Mouse (Mus musculus): ENCODE measurements at regions not wholly inside any gene's neighbourhood (a gene's known extent, or its start where the extent isn't known, plus 50 kb on each side); places are given as distances from the start of the nearest gene placed in this dataset.
A peak's percentile ranks its signal among the peaks of the same experiment; 100 is the strongest.

DNA sequence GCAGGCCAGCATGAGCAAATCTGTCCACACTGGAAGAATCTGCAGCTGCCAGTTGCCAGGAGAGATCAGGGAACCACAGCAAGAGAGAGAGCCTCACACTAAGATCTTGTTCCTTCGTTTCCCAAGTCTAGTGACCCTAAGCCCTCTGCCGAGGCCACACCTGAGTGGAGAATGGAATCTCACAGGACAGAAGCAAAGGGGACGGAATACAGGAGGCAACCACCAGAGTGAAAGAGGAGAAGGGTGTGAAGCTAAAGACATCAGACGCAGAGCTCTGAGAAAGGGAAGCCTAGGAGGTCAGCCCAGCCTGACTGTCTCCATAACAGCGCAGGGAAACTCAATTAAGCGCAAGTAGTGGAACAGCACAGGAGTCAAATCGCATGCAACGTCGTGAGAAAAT, 75.0 kb downstream of the Suds3 start:
- H3K27me3 ChIP-seq (ENCODE audit: control insufficient read depth, insufficient read depth, low read length) = no peaks in the 10 kb centered on the region
- no peaks in the 10 kb centered on the region for H3K4me1 ChIP-seq (ENCODE audit: control insufficient read depth in 2 of 2, insufficient read depth in 2 of 2, low read length in 2 of 2)
- no peak for ATAC-seq (ENCODE audit: insufficient number of reproducible peaks, insufficient read depth, low FRiP score, low read depth)
- H3K4me2 ChIP-seq (ENCODE audit: low read length) = no peak overlapping the region
- WGBS = 71% methylated on average over 9 of the region's 9 CpGs
- H3K36me3 ChIP-seq (ENCODE audit: control insufficient read depth, insufficient read depth, low read length) = no peaks in the 10 kb centered on the region
- no peak overlapping the region for H3K9ac ChIP-seq (ENCODE audit: low read length)
- H3K4me3 ChIP-seq (ENCODE audit: control insufficient read depth in 1 of 2, insufficient read depth in 1 of 2, low read depth in 1 of 2, low read length in 2 of 2) = no peak overlapping the region
- H3K9me3 ChIP-seq (ENCODE audit: control insufficient read depth, low read length) = no peaks in the 10 kb centered on the region
- no peak overlapping the region for H3K27ac ChIP-seq (replicated peaks in 1 of 2; ENCODE audit: control insufficient read depth in 1 of 2, insufficient read depth in 1 of 2, low read depth in 2 of 2, low read length in 2 of 2)

DNA sequence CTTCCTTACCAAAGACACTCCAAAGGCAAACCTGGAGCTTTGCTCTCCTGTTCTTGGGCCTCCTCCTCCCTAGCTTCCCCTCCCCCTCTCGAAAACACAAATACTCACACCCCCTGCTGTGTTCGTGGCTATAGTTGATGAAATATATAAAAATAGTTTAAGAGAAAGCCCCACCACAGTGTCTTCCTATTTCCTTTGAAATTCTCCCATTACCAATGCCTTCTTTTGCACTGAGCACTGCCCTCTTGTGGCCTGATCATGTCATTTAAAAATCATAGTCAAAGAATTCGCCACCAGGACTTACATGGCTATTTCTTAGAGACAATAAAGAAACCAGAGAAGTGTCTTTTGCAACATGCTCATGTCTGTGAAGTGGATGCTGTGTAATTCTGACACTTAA, 78.7 kb downstream of the Suds3 start:
- Histone ChIP-seq H3K9ac (ENCODE audit: low read length) (no peak overlapping the region), H3K27me3 (ENCODE audit: control insufficient read depth, insufficient read depth, low read length) (no peaks in the 10 kb centered on the region), H3K9me3 (ENCODE audit: control insufficient read depth, low read length) (no peaks in the 10 kb centered on the region), H3K36me3 (ENCODE audit: control insufficient read depth, insufficient read depth, low read length) (no peaks in the 10 kb centered on the region), H3K27ac (replicated peaks in 1 of 2; ENCODE audit: control insufficient read depth in 1 of 2, insufficient read depth in 1 of 2, low read depth in 2 of 2, low read length in 2 of 2) (no peak overlapping the region), H3K4me3 (ENCODE audit: control insufficient read depth in 1 of 2, insufficient read depth in 1 of 2, low read depth in 1 of 2, low read length in 2 of 2) (no peak overlapping the region), H3K4me2 (ENCODE audit: low read length) (no peak overlapping the region), H3K4me1 (ENCODE audit: control insufficient read depth in 2 of 2, insufficient read depth in 2 of 2, low read length in 2 of 2) (no peaks in the 10 kb centered on the region; a peak in 2 of 4 replicates)
- 18% methylated on average over 3 of the region's 3 CpGs for WGBS
- no peak for ATAC-seq (ENCODE audit: insufficient number of reproducible peaks, insufficient read depth, low FRiP score, low read depth)

DNA sequence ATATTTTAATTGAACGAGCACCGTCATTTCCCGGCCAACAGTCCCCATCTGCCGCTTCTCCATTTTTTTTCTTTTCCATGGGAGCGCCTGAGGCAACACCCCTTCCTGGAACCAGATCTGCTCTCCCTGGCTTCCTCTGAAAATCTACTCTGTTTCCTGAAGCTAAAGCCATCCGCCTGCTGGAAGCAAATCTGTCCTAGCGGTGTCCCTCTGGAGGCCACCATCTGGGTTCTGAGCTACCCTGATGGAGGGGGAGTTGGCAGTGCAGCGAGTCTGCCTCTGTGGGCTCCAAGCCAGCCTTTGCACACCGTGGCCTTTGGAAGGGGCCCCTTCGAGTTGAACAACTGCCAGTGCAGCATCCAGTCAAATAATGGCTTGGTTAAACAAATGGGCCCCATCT, 83.8 kb downstream of the Suds3 start:
- Histone ChIP-seq H3K4me1 (ENCODE audit: control insufficient read depth in 2 of 2, insufficient read depth in 2 of 2, low read length in 2 of 2) (peaks cover 3 to 4% of the 10 kb centered on the region in 2 experiments; a peak in 3 of 4 replicates), H3K36me3 (ENCODE audit: control insufficient read depth, insufficient read depth, low read length) (no peaks in the 10 kb centered on the region), H3K4me3 (ENCODE audit: control insufficient read depth in 1 of 2, insufficient read depth in 1 of 2, low read depth in 1 of 2, low read length in 2 of 2) (no peak overlapping the region), H3K9me3 (ENCODE audit: control insufficient read depth, low read length) (no peaks in the 10 kb centered on the region), H3K27ac (replicated peaks in 1 of 2; ENCODE audit: control insufficient read depth in 1 of 2, insufficient read depth in 1 of 2, low read depth in 2 of 2, low read length in 2 of 2) (no peak overlapping the region), H3K4me2 (ENCODE audit: low read length) (no peak overlapping the region), H3K9ac (ENCODE audit: low read length) (no peak overlapping the region), H3K27me3 (ENCODE audit: control insufficient read depth, insufficient read depth, low read length) (no peaks in the 10 kb centered on the region)
- ATAC-seq (ENCODE audit: insufficient number of reproducible peaks, insufficient read depth, low FRiP score, low read depth) = no peak
- WGBS = 63% methylated on average over 10 of the region's 10 CpGs

DNA sequence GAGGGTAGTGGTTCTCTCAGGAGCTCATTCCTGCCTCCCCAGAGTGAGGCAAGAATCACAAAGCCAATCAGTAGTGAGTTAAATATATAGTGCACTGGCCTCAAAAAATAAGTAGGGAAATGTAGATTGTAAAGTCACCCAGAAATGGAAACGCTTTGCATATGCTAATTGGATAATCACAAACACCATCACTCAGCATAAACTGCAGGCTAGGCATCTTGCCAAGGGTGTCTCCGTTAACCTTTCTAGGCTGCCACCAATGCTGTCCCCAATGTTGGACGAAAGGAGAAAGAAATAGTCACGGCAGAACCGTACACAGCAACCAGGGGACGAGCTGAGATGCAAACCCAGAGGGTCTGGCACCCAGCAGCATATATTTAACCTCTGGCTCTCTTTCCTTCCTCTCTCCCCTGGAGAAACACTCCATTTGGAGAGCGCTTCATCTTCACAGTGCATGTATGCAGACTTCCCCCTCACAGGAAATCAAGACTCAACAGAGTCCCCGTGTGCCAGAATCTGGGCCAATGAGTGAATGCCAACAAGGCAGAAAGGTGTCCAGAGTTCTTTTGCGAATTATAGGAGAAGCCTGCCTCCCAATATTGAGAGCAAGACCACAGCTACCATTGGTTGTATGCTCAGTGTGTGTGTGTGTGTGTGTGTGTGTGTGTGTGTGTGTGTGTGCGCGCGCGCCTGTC, 90.1 kb downstream of the Suds3 start:
- no peak overlapping the region for H3K27ac ChIP-seq (replicated peaks in 1 of 2; ENCODE audit: control insufficient read depth in 1 of 2, insufficient read depth in 1 of 2, low read depth in 2 of 2, low read length in 2 of 2)
- H3K36me3 ChIP-seq (ENCODE audit: control insufficient read depth, insufficient read depth, low read length) = no peaks in the 10 kb centered on the region
- no peak overlapping the region for H3K4me3 ChIP-seq (ENCODE audit: control insufficient read depth in 1 of 2, insufficient read depth in 1 of 2, low read depth in 1 of 2, low read length in 2 of 2)
- H3K4me2 ChIP-seq (ENCODE audit: low read length) = no peak overlapping the region
- no peak for ATAC-seq (ENCODE audit: insufficient number of reproducible peaks, insufficient read depth, low FRiP score, low read depth)
- WGBS = 86% methylated on average over 13 of the region's 13 CpGs
- H3K27me3 ChIP-seq (ENCODE audit: control insufficient read depth, insufficient read depth, low read length) = no peaks in the 10 kb centered on the region
- peaks cover 10% of the 10 kb centered on the region; the same call in 1 of the 2 replicates for H3K9me3 ChIP-seq (ENCODE audit: control insufficient read depth, low read length)
- H3K9ac ChIP-seq (ENCODE audit: low read length) = no peak overlapping the region
- H3K4me1 ChIP-seq (ENCODE audit: control insufficient read depth in 2 of 2, insufficient read depth in 2 of 2, low read length in 2 of 2) = no peaks in the 10 kb centered on the region

DNA sequence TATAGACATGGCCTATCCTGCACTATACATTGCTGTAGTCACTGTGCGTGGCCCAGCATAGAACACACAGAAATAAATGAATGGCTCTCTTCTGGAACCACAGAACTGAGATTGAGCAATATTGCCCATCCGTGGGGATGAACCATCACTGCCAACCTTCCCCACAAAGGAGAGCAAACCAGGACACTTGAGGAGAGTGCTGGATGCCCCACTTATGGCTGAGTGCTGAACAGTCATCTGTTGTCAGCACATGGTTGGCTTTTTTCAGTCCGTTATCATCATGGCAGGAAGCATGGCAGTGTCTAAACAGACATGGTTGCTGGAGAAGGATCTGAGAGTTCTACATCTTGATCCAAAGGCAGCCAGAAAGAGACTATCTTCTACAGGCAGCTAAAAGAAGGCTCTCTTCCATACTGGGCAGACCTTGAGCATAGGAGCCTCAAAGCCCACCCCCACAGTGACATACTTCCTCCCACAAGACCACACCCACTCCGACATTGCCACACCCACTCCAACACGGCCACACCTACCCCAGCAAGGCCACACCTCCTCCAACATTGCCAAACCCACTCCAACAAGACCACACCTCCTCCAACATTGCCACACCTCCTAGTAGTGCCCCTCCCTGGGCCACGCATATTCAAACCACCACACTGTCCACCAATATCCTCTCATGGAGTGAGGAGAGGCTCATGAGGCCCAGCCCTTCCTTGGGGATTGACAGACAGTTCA, 97.3 kb downstream of the Suds3 start:
- no peak overlapping the region for H3K27ac ChIP-seq (replicated peaks in 1 of 2; ENCODE audit: control insufficient read depth in 1 of 2, insufficient read depth in 1 of 2, low read depth in 2 of 2, low read length in 2 of 2)
- no peak overlapping the region for H3K4me2 ChIP-seq (ENCODE audit: low read length)
- WGBS = 67% methylated on average over 6 of the region's 6 CpGs
- 0 out of 2 replicates have a peak, but pooled peaks cover 9% of the 10 kb centered on the region for H3K9me3 ChIP-seq (ENCODE audit: control insufficient read depth, low read length)
- no peak overlapping the region for H3K9ac ChIP-seq (ENCODE audit: low read length)
- no peaks in the 10 kb centered on the region for H3K36me3 ChIP-seq (ENCODE audit: control insufficient read depth, insufficient read depth, low read length)
- no peak for ATAC-seq (ENCODE audit: insufficient number of reproducible peaks, insufficient read depth, low FRiP score, low read depth)
- H3K4me3 ChIP-seq (ENCODE audit: control insufficient read depth in 1 of 2, insufficient read depth in 1 of 2, low read depth in 1 of 2, low read length in 2 of 2) = no peak overlapping the region
- no peaks in the 10 kb centered on the region for H3K27me3 ChIP-seq (ENCODE audit: control insufficient read depth, insufficient read depth, low read length)
- H3K4me1 ChIP-seq (ENCODE audit: control insufficient read depth in 2 of 2, insufficient read depth in 2 of 2, low read length in 2 of 2) = no peaks in the 10 kb centered on the region

DNA sequence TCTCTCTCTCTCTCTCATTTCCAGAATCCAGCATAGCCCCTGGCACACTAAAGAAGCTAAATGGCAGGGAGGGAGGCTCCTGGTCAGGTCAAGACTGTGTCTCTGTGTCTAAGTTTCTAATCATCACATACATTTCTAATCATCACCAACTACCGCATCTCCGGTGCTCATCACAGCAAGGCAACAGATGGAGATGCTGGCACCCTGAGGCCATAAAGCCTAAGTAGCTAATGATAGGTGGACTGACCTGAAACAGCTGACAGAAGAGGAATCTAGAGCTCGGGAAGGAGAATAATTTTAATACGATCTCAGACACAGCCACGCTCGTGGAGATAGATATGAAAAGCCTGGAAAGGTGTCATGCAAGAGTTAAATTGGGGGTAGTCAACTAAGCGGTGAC, 104.8 kb downstream of the Suds3 start:
- no peaks in the 10 kb centered on the region for H3K4me1 ChIP-seq (ENCODE audit: control insufficient read depth in 2 of 2, insufficient read depth in 2 of 2, low read length in 2 of 2)
- ATAC-seq (ENCODE audit: insufficient number of reproducible peaks, insufficient read depth, low FRiP score, low read depth) = no peak
- 84% methylated on average over 7 of the region's 7 CpGs for WGBS

DNA sequence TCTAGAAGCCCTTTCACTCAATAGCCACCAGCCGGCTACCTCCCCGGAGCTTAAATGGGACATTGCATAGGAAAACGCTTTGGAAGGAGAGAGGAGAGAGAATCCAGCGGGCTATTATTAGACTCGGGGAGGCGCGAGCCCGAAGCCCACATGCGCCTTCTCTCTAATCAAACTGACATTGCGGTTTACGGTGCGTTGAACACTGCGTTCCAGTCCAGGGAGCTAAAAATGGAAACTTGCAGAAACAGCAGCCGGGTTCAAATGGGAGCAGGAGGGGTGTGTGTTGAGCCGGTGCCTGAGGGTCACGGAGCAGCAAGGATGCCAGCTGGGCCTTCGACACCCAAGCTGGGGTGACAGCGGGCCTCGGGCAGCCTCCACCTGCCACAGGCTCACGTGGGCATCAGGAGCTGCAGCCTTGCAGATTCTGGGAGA, 115.1 kb downstream of the Suds3 start:
- no peaks in the 10 kb centered on the region for H3K36me3 ChIP-seq (ENCODE audit: control insufficient read depth, insufficient read depth, low read length)
- peak overlapping the region; percentile 17 to 56; a peak in 1 of 4 replicates for H3K27ac ChIP-seq (replicated peaks in 1 of 2; ENCODE audit: control insufficient read depth in 1 of 2, insufficient read depth in 1 of 2, low read depth in 2 of 2, low read length in 2 of 2)
- H3K4me1 ChIP-seq (ENCODE audit: control insufficient read depth in 2 of 2, insufficient read depth in 2 of 2, low read length in 2 of 2) = peaks cover 5 to 6% of the 10 kb centered on the region in 2 experiments
- no peaks in the 10 kb centered on the region for H3K27me3 ChIP-seq (ENCODE audit: control insufficient read depth, insufficient read depth, low read length)
- no peaks in the 10 kb centered on the region for H3K9me3 ChIP-seq (ENCODE audit: control insufficient read depth, low read length)
- H3K9ac ChIP-seq (ENCODE audit: low read length) = no peak overlapping the region
- ATAC-seq (ENCODE audit: insufficient number of reproducible peaks, insufficient read depth, low FRiP score, low read depth) = no peak; the same call in 1 of the 2 replicates
- H3K4me3 ChIP-seq (ENCODE audit: control insufficient read depth in 1 of 2, insufficient read depth in 1 of 2, low read depth in 1 of 2, low read length in 2 of 2) = 0 out of 4 replicates have a peak overlapping the region, but pooled peaks of 1 of the 2 experiments have one; percentile 0
- peak overlapping the region; percentile 49 for H3K4me2 ChIP-seq (ENCODE audit: low read length)
- WGBS = 29% methylated on average over 20 of the region's 20 CpGs

More for the DNA sequence above, 104.8 kb downstream of the Suds3 start:
- no peak overlapping the region for H3K9ac ChIP-seq (ENCODE audit: low read length)
- H3K36me3 ChIP-seq (ENCODE audit: control insufficient read depth, insufficient read depth, low read length) = no peaks in the 10 kb centered on the region
- H3K4me2 ChIP-seq (ENCODE audit: low read length) = no peak overlapping the region
- no peak overlapping the region for H3K4me3 ChIP-seq (ENCODE audit: control insufficient read depth in 1 of 2, insufficient read depth in 1 of 2, low read depth in 1 of 2, low read length in 2 of 2)
- H3K27me3 ChIP-seq (ENCODE audit: control insufficient read depth, insufficient read depth, low read length) = no peaks in the 10 kb centered on the region
- no peak overlapping the region for H3K27ac ChIP-seq (replicated peaks in 1 of 2; ENCODE audit: control insufficient read depth in 1 of 2, insufficient read depth in 1 of 2, low read depth in 2 of 2, low read length in 2 of 2)
- no peaks in the 10 kb centered on the region for H3K9me3 ChIP-seq (ENCODE audit: control insufficient read depth, low read length)
